ENCODE assay signal across 24 mouse cellular contexts in the genomic region with DNA sequence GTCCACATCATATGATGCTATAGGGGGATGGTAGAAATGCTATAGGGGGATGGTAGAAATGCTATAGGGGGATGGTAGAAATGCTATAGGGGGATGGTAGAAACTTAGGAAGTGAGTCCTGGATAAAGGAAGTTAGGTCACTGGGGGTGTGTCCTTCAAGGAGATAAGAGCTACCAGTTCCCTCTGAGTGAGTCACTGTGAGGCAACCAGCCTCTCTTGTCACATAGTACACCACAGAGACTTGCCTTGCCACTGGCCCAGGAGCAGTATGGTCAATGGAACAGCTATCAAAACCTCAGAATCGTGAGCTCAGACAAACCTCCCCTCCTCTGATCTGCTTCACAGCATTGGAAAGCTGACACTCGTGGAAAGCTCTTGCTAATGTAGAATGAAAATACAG. TPM values are rescaled to one million over a fixed set of nuclear protein-coding genes. Genes with fewer than 3 reads are reported as not detected.
DNase-seq lines count a peak whose midpoint lies in the region; ATAC-seq and TF ChIP-seq lines count a peak whose summit lies in the region.
"Had no signal": no experiment of that assay in that cellular context is flagged by ENCODE, and none has a peak within 500 bp of the region (broad histone marks: within the 10 kb centered on the region; RNA-seq: fewer than 3 reads in every experiment).

No protein-coding gene starts in this region.

- 58% methylated on average over 2 of the region's 2 CpGs for WGBS in lung, postnatal 0 days
- WGBS in intestine, postnatal 0 days = 41% methylated on average over 2 of the region's 2 CpGs
- 62% methylated on average over 2 of the region's 2 CpGs for WGBS in heart, embryonic 11.5 days (ENCODE audit: insufficient replicate concordance)
- WGBS in forebrain, embryonic 16.5 days = 68% methylated on average over 2 of the region's 2 CpGs

- no peaks in the 10 kb centered on the region for H3K36me3 ChIP-seq in lung, postnatal 0 days (ENCODE audit: insufficient read depth, low read length)
- no peaks in the 10 kb centered on the region for H3K36me3 ChIP-seq in intestine, postnatal 0 days (ENCODE audit: control insufficient read depth, insufficient read depth)
- H3K36me3 ChIP-seq in megakaryocyte, embryonic 14.5 days (replicated peaks; ENCODE audit: low read length) = no peaks in the 10 kb centered on the region
- no peaks in the 10 kb centered on the region for H3K36me3 ChIP-seq in heart, embryonic 11.5 days (ENCODE audit: control insufficient read depth, insufficient read depth, low read length)
- H3K36me3 ChIP-seq in forebrain, embryonic 16.5 days (ENCODE audit: control insufficient read depth, insufficient read depth) = no peaks in the 10 kb centered on the region
- H3K36me3 ChIP-seq: embryonic facial prominence, embryonic 12.5 days; hindbrain, embryonic 15.5 days; limb, embryonic 10.5 days; liver, embryonic 15.5 days; midbrain, embryonic 13.5 days; neural tube, embryonic 13.5 days had no signal

- TF ChIP-seq EP300 in lung, postnatal 0 days (IDR thresholded peaks at IDR 0.05) = no peak

- H3K4me1 ChIP-seq in lung, postnatal 0 days (ENCODE audit: insufficient read depth, low read depth, low read length) = no peaks in the 10 kb centered on the region
- no peaks in the 10 kb centered on the region for H3K4me1 ChIP-seq in intestine, postnatal 0 days (replicated peaks; ENCODE audit: control insufficient read depth, insufficient read depth, low read length)
- peaks cover 13% of the 10 kb centered on the region for H3K4me1 ChIP-seq in megakaryocyte, embryonic 14.5 days
- H3K4me1 ChIP-seq in heart, embryonic 11.5 days (ENCODE audit: control insufficient read depth, insufficient read depth, low read length) = no peaks in the 10 kb centered on the region
- H3K4me1 ChIP-seq in forebrain, embryonic 16.5 days (replicated peaks; ENCODE audit: control insufficient read depth, insufficient read depth, low read length) = no peaks in the 10 kb centered on the region
- H3K4me1 ChIP-seq: embryonic facial prominence, embryonic 12.5 days; hindbrain, embryonic 15.5 days; liver, embryonic 15.5 days; midbrain, embryonic 13.5 days; neural tube, embryonic 13.5 days had no signal

- no peaks in the 10 kb centered on the region for H3K27me3 ChIP-seq in lung, postnatal 0 days (replicated peaks; ENCODE audit: insufficient read depth, low read length)
- H3K27me3 ChIP-seq in intestine, postnatal 0 days (replicated peaks; ENCODE audit: control insufficient read depth, insufficient read depth, low read length) = no peaks in the 10 kb centered on the region
- peaks cover 5% of the 10 kb centered on the region for H3K27me3 ChIP-seq in megakaryocyte, embryonic 14.5 days (replicated peaks)
- H3K27me3 ChIP-seq in heart, embryonic 11.5 days (ENCODE audit: control insufficient read depth, insufficient read depth, low read length) = no peaks in the 10 kb centered on the region
- H3K27me3 ChIP-seq in forebrain, embryonic 16.5 days (replicated peaks; ENCODE audit: control insufficient read depth, insufficient read depth, low read length) = no peaks in the 10 kb centered on the region
- H3K27me3 ChIP-seq: embryonic facial prominence, embryonic 12.5 days; hindbrain, embryonic 15.5 days; liver, embryonic 15.5 days; midbrain, embryonic 13.5 days; neural tube, embryonic 13.5 days had no signal

- no peak overlapping the region for H3K9ac ChIP-seq in lung, postnatal 0 days (replicated peaks; ENCODE audit: low read depth)
- no peak overlapping the region for H3K9ac ChIP-seq in intestine, postnatal 0 days (ENCODE audit: low read depth, low read length)
- H3K9ac ChIP-seq in heart, embryonic 11.5 days (ENCODE audit: low read depth, low read length) = no peak overlapping the region
- no peak overlapping the region for H3K9ac ChIP-seq in forebrain, embryonic 16.5 days (replicated peaks; ENCODE audit: low read depth, low read length)
- H3K9ac ChIP-seq: embryonic facial prominence, embryonic 12.5 days; forebrain, postnatal 0 days; hindbrain, embryonic 15.5 days; liver, embryonic 15.5 days; midbrain, embryonic 13.5 days; neural tube, embryonic 13.5 days had no signal

- ATAC-seq in lung, postnatal 0 days = no peak
- ATAC-seq in intestine, postnatal 0 days = peak; percentile 80
- no peak for ATAC-seq in heart, embryonic 11.5 days (replicated peaks; ENCODE audit: insufficient number of reproducible peaks, low FRiP score, low TSS enrichment)
- ATAC-seq in forebrain, embryonic 16.5 days = no peak
- ATAC-seq: forebrain, postnatal 0 days; midbrain, embryonic 13.5 days had no signal

- H3K4me3 ChIP-seq in lung, postnatal 0 days (ENCODE audit: low read depth, low read length) = no peak overlapping the region
- no peak overlapping the region for H3K4me3 ChIP-seq in intestine, postnatal 0 days (ENCODE audit: low read depth, low read length)
- peak overlapping the region; percentile 51 for H3K4me3 ChIP-seq in megakaryocyte, embryonic 14.5 days (replicated peaks)
- no peak overlapping the region for H3K4me3 ChIP-seq in heart, embryonic 11.5 days (ENCODE audit: low read depth, low read length)
- no peak overlapping the region for H3K4me3 ChIP-seq in forebrain, embryonic 16.5 days (replicated peaks; ENCODE audit: low read length)
- H3K4me3 ChIP-seq: embryonic facial prominence, embryonic 12.5 days; hindbrain, embryonic 15.5 days; layer of hippocampus, adult 2 months; limb, embryonic 10.5 days; liver, embryonic 15.5 days; midbrain, embryonic 13.5 days; neural tube, embryonic 13.5 days had no signal

- peak; percentile 18 for DNase-seq in lung, postnatal 0 days (ENCODE audit: low spot score)
- DNase-seq in lung, postnatal 4 days = no peak
- no peak for DNase-seq in gastrocnemius, postnatal 4 days (ENCODE audit: low spot score in 2 of 2)
- no peak for DNase-seq in kidney, postnatal 25 days
- DNase-seq: adrenal gland, adult 2 months; cerebellum, adult 9-10 months; forebrain, postnatal 0 days; heart, postnatal 36 days; kidney, adult 11 months; lung, postnatal 36 days; thymus, postnatal 25 days had no signal

- TF ChIP-seq CTCF in lung, postnatal 0 days (IDR thresholded peaks at IDR 0.05) = no peak
- TF ChIP-seq CTCF in intestine, postnatal 0 days (IDR thresholded peaks at IDR 0.05; ENCODE audit: low read depth) = no peak

- H3K4me2 ChIP-seq in lung, postnatal 0 days (replicated peaks; ENCODE audit: low read depth, low read length) = no peak overlapping the region
- no peak overlapping the region for H3K4me2 ChIP-seq in intestine, postnatal 0 days (replicated peaks; ENCODE audit: low read depth)
- no peak overlapping the region for H3K4me2 ChIP-seq in heart, embryonic 11.5 days
- H3K4me2 ChIP-seq in forebrain, embryonic 16.5 days (ENCODE audit: low read length) = no peak overlapping the region
- H3K4me2 ChIP-seq: embryonic facial prominence, embryonic 12.5 days; hindbrain, embryonic 15.5 days; liver, embryonic 15.5 days; midbrain, embryonic 13.5 days; neural tube, embryonic 13.5 days had no signal

- no peak overlapping the region for H3K27ac ChIP-seq in lung, postnatal 0 days (ENCODE audit: low read length)
- H3K27ac ChIP-seq in intestine, postnatal 0 days (ENCODE audit: low read depth, low read length) = no peak overlapping the region
- no peak overlapping the region for H3K27ac ChIP-seq in heart, embryonic 11.5 days (ENCODE audit: low read depth, low read length)
- no peak overlapping the region for H3K27ac ChIP-seq in forebrain, embryonic 16.5 days (ENCODE audit: low read length)
- H3K27ac ChIP-seq: embryonic facial prominence, embryonic 12.5 days; hindbrain, embryonic 15.5 days; kidney, postnatal 0 days; layer of hippocampus, adult 2 months; limb, embryonic 10.5 days; liver, embryonic 15.5 days; midbrain, embryonic 13.5 days; neural tube, embryonic 13.5 days had no signal

- H3K9me3 ChIP-seq in lung, postnatal 0 days (ENCODE audit: low read length) = no peaks in the 10 kb centered on the region
- no peaks in the 10 kb centered on the region for H3K9me3 ChIP-seq in intestine, postnatal 0 days (ENCODE audit: control insufficient read depth)
- 0 out of 2 replicates have a peak, but pooled peaks cover 3% of the 10 kb centered on the region for H3K9me3 ChIP-seq in megakaryocyte, embryonic 14.5 days
- H3K9me3 ChIP-seq in heart, embryonic 11.5 days (replicated peaks; ENCODE audit: control insufficient read depth, low read length) = no peaks in the 10 kb centered on the region
- no peaks in the 10 kb centered on the region for H3K9me3 ChIP-seq in forebrain, embryonic 16.5 days (ENCODE audit: control insufficient read depth, low read length)
- H3K9me3 ChIP-seq: embryonic facial prominence, embryonic 12.5 days; hindbrain, embryonic 15.5 days; limb, embryonic 10.5 days; liver, embryonic 15.5 days; midbrain, embryonic 13.5 days; neural tube, embryonic 13.5 days had no signal

RNA-seq across cellular contexts. Expression of a gene that starts 34.3 kb away (rescaled TPM):
- 26.6 and 28.0 TPM in 2 replicates for polyA plus RNA-seq in lung, postnatal 0 days (2015; fragmentation: Nextera tagmentation; extraction: Ambion mirVana)
- polyA plus RNA-seq in intestine, postnatal 0 days (2015; fragmentation: Nextera tagmentation; extraction: Ambion mirVana) = 29.4 and 31.6 TPM in 2 replicates
- polyA plus RNA-seq in megakaryocyte, embryonic 14.5 days (2012; ENCODE audit: insufficient read depth, low replicate concordance) = 5.5 TPM in 1 of 2 replicates, not detected in the other
- 10 to 100 TPM; 14.1 to 15.6 TPM for total RNA-seq in gastrocnemius, postnatal 4 days (2021)
- polyA plus RNA-seq in heart, embryonic 11.5 days (2014; fragmentation: Nextera tagmentation; extraction: Ambion mirVana) = 35.9 and 37.8 TPM in 2 replicates
- polyA plus RNA-seq in forebrain, embryonic 16.5 days (2015; fragmentation: Nextera tagmentation; extraction: Ambion mirVana) = 20.2 and 22.8 TPM in 2 replicates

RNA-seq across cellular contexts. Expression of a gene that starts 38.7 kb away (rescaled TPM):
- 48.8 and 50.9 TPM in 2 replicates for polyA plus RNA-seq in lung, postnatal 0 days (2015; fragmentation: Nextera tagmentation; extraction: Ambion mirVana)
- polyA plus RNA-seq in intestine, postnatal 0 days (2015; fragmentation: Nextera tagmentation; extraction: Ambion mirVana) = 27.2 and 27.5 TPM in 2 replicates
- polyA plus RNA-seq in megakaryocyte, embryonic 14.5 days (2012; ENCODE audit: insufficient read depth, low replicate concordance) = 3.0 and 3.2 TPM in 2 replicates
- total RNA-seq in gastrocnemius, postnatal 4 days (2021) = 10 to 100 TPM; 38.9 to 41.0 TPM
- 37.5 and 44.1 TPM in 2 replicates for polyA plus RNA-seq in heart, embryonic 11.5 days (2014; fragmentation: Nextera tagmentation; extraction: Ambion mirVana)
- polyA plus RNA-seq in forebrain, embryonic 16.5 days (2015; fragmentation: Nextera tagmentation; extraction: Ambion mirVana) = 32.7 and 33.5 TPM in 2 replicates

RNA-seq across cellular contexts. Expression of a gene that starts 46.2 kb away (rescaled TPM):
- polyA plus RNA-seq in lung, postnatal 0 days (2015; fragmentation: Nextera tagmentation; extraction: Ambion mirVana) = 0.24 and 0.39 TPM in 2 replicates
- 6.1 and 6.7 TPM in 2 replicates for polyA plus RNA-seq in intestine, postnatal 0 days (2015; fragmentation: Nextera tagmentation; extraction: Ambion mirVana)
- not detected in 2 replicates for polyA plus RNA-seq in megakaryocyte, embryonic 14.5 days (2012; ENCODE audit: insufficient read depth, low replicate concordance)
- 1 to 10 TPM; 2.6 to 3.5 TPM for total RNA-seq in gastrocnemius, postnatal 4 days (2021)
- polyA plus RNA-seq in heart, embryonic 11.5 days (2014; fragmentation: Nextera tagmentation; extraction: Ambion mirVana) = 0.73 and 1.2 TPM in 2 replicates
- polyA plus RNA-seq in forebrain, embryonic 16.5 days (2015; fragmentation: Nextera tagmentation; extraction: Ambion mirVana) = 6.3 and 6.4 TPM in 2 replicates
- total RNA-seq: CH12.LX had no signal
